8 mouse cellular contexts compared by ENCODE assay signal in genomic region chr9:58009015-58009362, GRCm38 (mm10). TPM values are rescaled to one million over a fixed set of nuclear protein-coding genes. Genes with fewer than 3 reads are reported as not detected.
DNase-seq lines count a peak whose midpoint lies in the region; ATAC-seq lines count a peak whose summit lies in the region.

No protein-coding gene starts in this region.

- H3K4me2 ChIP-seq in hindbrain, embryonic 13.5 days = peak overlapping the region; percentile 50

- peak overlapping the region; percentile 92 for H3K27ac ChIP-seq in hindbrain, embryonic 13.5 days

- peak overlapping the region; percentile 22 for H3K4me3 ChIP-seq in hindbrain, embryonic 13.5 days

- H3K9me3 ChIP-seq in hindbrain, embryonic 13.5 days = no peaks in the 10 kb centered on the region

- peak; percentile 90 for ATAC-seq in hindbrain, embryonic 13.5 days (ENCODE audit: low FRiP score)
- ATAC-seq in monocyte, adult 5-6 weeks (replicated peaks; ENCODE audit: insufficient number of reproducible peaks, low FRiP score, low TSS enrichment, poor library complexity, severe bottlenecking) = no peak

- H3K4me1 ChIP-seq in hindbrain, embryonic 13.5 days (replicated peaks) = peaks cover 15% of the 10 kb centered on the region

- peak; percentile 38 to 75 for DNase-seq in cerebellum, postnatal 4 days (ENCODE audit: low spot score in 2 of 2)
- DNase-seq in cerebellum, adult 11-12 months = no peak
- DNase-seq in adrenal gland, adult (ENCODE audit: inconsistent age in 2 of 2, low spot score in 1 of 2) = peak; percentile 96 to 97
- peak; percentile 26 for DNase-seq in forelimb bud, embryonic 11.5 days (ENCODE audit: low read depth, low spot score)
- DNase-seq in lung, postnatal 4 days = peak; percentile 38 to 55
- DNase-seq in testis, postnatal 10 days (ENCODE audit: low spot score) = peak; percentile 76

- peak overlapping the region; percentile 70 for H3K9ac ChIP-seq in hindbrain, embryonic 13.5 days

- H3K36me3 ChIP-seq in hindbrain, embryonic 13.5 days = no peaks in the 10 kb centered on the region

- WGBS in hindbrain, embryonic 13.5 days = 2% methylated on average over 6 of the region's 6 CpGs

- no peaks in the 10 kb centered on the region for H3K27me3 ChIP-seq in hindbrain, embryonic 13.5 days

RNA-seq across cellular contexts. Expression of gene Cyp11a1, which starts 2.8 kb away (rescaled TPM):
- 0.31 and 0.57 TPM in 2 replicates for polyA plus RNA-seq in hindbrain, embryonic 13.5 days (2015; fragmentation: Nextera tagmentation; extraction: Ambion mirVana)
- 7.8 to 44.8 TPM (median 28.4 TPM) in 3 replicates for total RNA-seq in monocyte, adult 5-6 weeks (2017)

RNA-seq across cellular contexts. Expression of gene Stra6, which starts 54.6 kb away (rescaled TPM):
- polyA plus RNA-seq in hindbrain, embryonic 13.5 days (2015; fragmentation: Nextera tagmentation; extraction: Ambion mirVana) = 19.1 and 20.1 TPM in 2 replicates
- total RNA-seq in monocyte, adult 5-6 weeks (2017) = not detected in 3 replicates
